Mouse (Mus musculus): ENCODE measurements at regions not wholly inside any gene's neighbourhood (a gene's known extent, or its start where the extent isn't known, plus 50 kb on each side); places are given as distances from the start of the nearest gene placed in this dataset.

- TF ChIP-seq CTCF (IDR thresholded peaks at IDR 0.05; ENCODE audit: borderline replicate concordance, insufficient read depth, low read depth, low read length) (no peak), POLR2A (IDR thresholded peaks at IDR 0.05; ENCODE audit: borderline replicate concordance, insufficient read depth, low read length) (no peak)
These were observed 53.3 kb upstream of the Fgf16 start for GRCm38 (mm10) chrX:105710676-105711241.

Measured in cerebellum, adult 2 months (tissue).